9 mouse cellular contexts compared by ENCODE assay signal in the genomic region with DNA sequence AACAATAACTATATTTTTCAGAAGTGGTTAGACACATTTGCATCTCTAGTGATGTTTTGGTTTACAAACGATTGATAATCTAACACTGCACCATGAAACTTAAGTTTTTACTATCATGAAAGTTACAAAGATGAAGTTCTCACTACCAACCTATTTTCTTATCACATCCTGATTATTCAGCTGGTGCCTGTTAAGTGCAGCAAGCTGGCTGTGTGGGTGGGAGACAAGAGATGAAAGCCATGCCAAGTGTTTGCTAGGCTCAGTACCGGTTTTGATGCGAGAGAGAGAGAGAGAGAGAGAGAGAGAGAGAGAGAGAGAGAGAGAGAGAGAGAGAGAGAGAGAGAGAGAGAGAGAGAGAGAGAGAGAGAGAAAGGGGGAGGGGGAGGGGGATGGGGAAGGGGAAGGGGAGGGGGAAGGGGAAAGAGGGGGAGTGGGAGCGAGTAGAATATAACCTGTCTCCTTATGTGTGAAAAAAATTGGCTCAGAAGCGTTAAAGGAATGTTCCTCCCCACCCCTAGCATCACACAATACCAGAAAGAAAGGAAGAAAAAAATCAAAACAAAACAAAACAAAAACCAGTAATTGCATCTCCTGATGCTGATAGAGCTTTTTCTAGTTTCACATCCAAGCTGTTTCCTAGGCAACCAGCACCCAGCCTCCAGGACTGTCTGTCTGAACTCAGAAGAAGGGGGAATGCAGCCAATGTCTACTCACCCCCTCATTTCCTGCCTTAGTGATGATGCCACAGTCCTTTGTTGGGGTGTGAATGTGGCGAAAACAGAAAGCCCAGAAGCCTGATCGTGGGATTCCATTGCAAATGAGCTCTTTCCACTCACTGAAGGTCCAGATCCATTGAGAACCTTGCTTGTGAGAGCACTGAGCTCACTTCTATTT. TPM values are rescaled to one million over a fixed set of nuclear protein-coding genes. Genes with fewer than 3 reads are reported as not detected.
DNase-seq lines count a peak whose midpoint lies in the region; ATAC-seq and TF ChIP-seq lines count a peak whose summit lies in the region.
"Had no signal": no experiment of that assay in that cellular context is flagged by ENCODE, and none has a peak within 500 bp of the region (broad histone marks: within the 10 kb centered on the region; RNA-seq: fewer than 3 reads in every experiment).

No protein-coding gene starts in this region.

- no peak for TF ChIP-seq CTCF in thymus, adult 2 months (IDR thresholded peaks at IDR 0.05; ENCODE audit: borderline replicate concordance, control insufficient read depth, extremely low read depth, insufficient read depth, low read length, poor library complexity)

- no peaks in the 10 kb centered on the region for H3K9me3 ChIP-seq in forebrain, embryonic 15.5 days
- no peaks in the 10 kb centered on the region for H3K9me3 ChIP-seq in midbrain, embryonic 12.5 days

- ATAC-seq in forebrain, embryonic 15.5 days (replicated peaks): peak; percentile 98
- ATAC-seq in midbrain, embryonic 12.5 days (ENCODE audit: low FRiP score, low read depth): peak; percentile 95

- no peak overlapping the region for H3K9ac ChIP-seq in forebrain, embryonic 15.5 days (replicated peaks)
- H3K9ac ChIP-seq in midbrain, embryonic 12.5 days (replicated peaks): no peak overlapping the region
- H3K9ac ChIP-seq: limb, embryonic 12.5 days had no signal

- peak overlapping the region; percentile 46 for H3K27ac ChIP-seq in thymus, adult 2 months (ENCODE audit: control insufficient read depth, insufficient read depth, low read length)
- H3K27ac ChIP-seq in forebrain, embryonic 15.5 days (replicated peaks): peak overlapping the region; percentile 90
- H3K27ac ChIP-seq in midbrain, embryonic 12.5 days (replicated peaks): peak overlapping the region; percentile 67
- H3K27ac ChIP-seq: limb, embryonic 12.5 days had no signal

- no peaks in the 10 kb centered on the region for H3K27me3 ChIP-seq in thymus, adult 2 months (ENCODE audit: control insufficient read depth, insufficient read depth, low read length)
- H3K27me3 ChIP-seq in forebrain, embryonic 15.5 days: no peaks in the 10 kb centered on the region
- no peaks in the 10 kb centered on the region for H3K27me3 ChIP-seq in midbrain, embryonic 12.5 days
- H3K27me3 ChIP-seq: limb, embryonic 12.5 days had no signal

- WGBS in thymus, adult 2 months: 32% methylated on average over 6 of the region's 7 CpGs
- WGBS in forebrain, embryonic 15.5 days: 11% methylated on average over 6 of the region's 7 CpGs
- 16% methylated on average over 6 of the region's 7 CpGs for WGBS in midbrain, embryonic 12.5 days

- H3K4me2 ChIP-seq in forebrain, embryonic 15.5 days (replicated peaks): peak overlapping the region; percentile 36
- H3K4me2 ChIP-seq in midbrain, embryonic 12.5 days (replicated peaks): peak overlapping the region; percentile 29
- H3K4me2 ChIP-seq: limb, embryonic 12.5 days had no signal

- DNase-seq in thymus, adult 2 months: no peak
- DNase-seq in thymus, adult 18-20 months: no peak
- DNase-seq in induced T-regulatory cell, adult 2 months (ENCODE audit: low read depth): peak; percentile 66
- DNase-seq in thymus, postnatal 10 days (ENCODE audit: low spot score in 2 of 2): peak; percentile 35 to 37
- DNase-seq in adrenal gland, postnatal 4 days (ENCODE audit: low spot score in 2 of 2): no peak
- DNase-seq in kidney, adult 8-10 months: no peak

- peaks cover 20% of the 10 kb centered on the region for H3K4me1 ChIP-seq in thymus, adult 2 months (replicated peaks; ENCODE audit: control insufficient read depth, insufficient read depth, low read length)
- peaks cover 27% of the 10 kb centered on the region for H3K4me1 ChIP-seq in forebrain, embryonic 15.5 days
- peaks cover 23% of the 10 kb centered on the region for H3K4me1 ChIP-seq in midbrain, embryonic 12.5 days

- TF ChIP-seq POLR2A in thymus, adult 2 months (IDR thresholded peaks at IDR 0.05; ENCODE audit: control insufficient read depth, extremely low read depth, insufficient read depth, low read length, poor library complexity): no peak

- H3K36me3 ChIP-seq in thymus, adult 2 months (ENCODE audit: control insufficient read depth, insufficient read depth, low read length): no peaks in the 10 kb centered on the region
- H3K36me3 ChIP-seq in forebrain, embryonic 15.5 days: no peaks in the 10 kb centered on the region
- no peaks in the 10 kb centered on the region for H3K36me3 ChIP-seq in midbrain, embryonic 12.5 days
- H3K36me3 ChIP-seq: limb, embryonic 12.5 days had no signal

- no peak overlapping the region for H3K4me3 ChIP-seq in thymus, adult 2 months (ENCODE audit: control insufficient read depth, insufficient read depth, low read length)
- peak overlapping the region; percentile 16; the same call in 1 of the 2 replicates for H3K4me3 ChIP-seq in forebrain, embryonic 15.5 days
- H3K4me3 ChIP-seq in midbrain, embryonic 12.5 days: no peak overlapping the region
- H3K4me3 ChIP-seq: limb, embryonic 12.5 days had no signal

RNA-seq across cellular contexts. Expression of a gene that starts 18.0 kb away (rescaled TPM):
- 469 and 567 TPM in 2 replicates for polyA plus RNA-seq in thymus, adult 2 months (2012; rRNA removed)
- 1,539 and 1,682 TPM in 2 replicates for polyA plus RNA-seq in forebrain, embryonic 15.5 days (2015; fragmentation: Nextera tagmentation; extraction: Ambion mirVana)
- 609 and 668 TPM in 2 replicates for polyA plus RNA-seq in midbrain, embryonic 12.5 days (2016; fragmentation: Nextera tagmentation; extraction: Ambion mirVana)
- 100 to 1,000 TPM in 1 of 2 experiments, 10 to 100 TPM in 1; 98.3 to 122 TPM for total RNA-seq in adrenal gland, postnatal 4 days (2021)

RNA-seq across cellular contexts. Expression of a gene that starts 34.5 kb away (rescaled TPM):
- polyA plus RNA-seq in thymus, adult 2 months (2012; rRNA removed): 217 and 264 TPM in 2 replicates
- polyA plus RNA-seq in forebrain, embryonic 15.5 days (2015; fragmentation: Nextera tagmentation; extraction: Ambion mirVana): 920 and 926 TPM in 2 replicates
- 380 and 432 TPM in 2 replicates for polyA plus RNA-seq in midbrain, embryonic 12.5 days (2016; fragmentation: Nextera tagmentation; extraction: Ambion mirVana)
- 100 to 1,000 TPM in 1 of 2 experiments, 10 to 100 TPM in 1; 59.8 to 108 TPM for total RNA-seq in adrenal gland, postnatal 4 days (2021)

RNA-seq across cellular contexts. Expression of a gene that starts 58.4 kb away (rescaled TPM):
- polyA plus RNA-seq in thymus, adult 2 months (2012; rRNA removed): 24.7 and 25.9 TPM in 2 replicates
- 32.9 and 35.9 TPM in 2 replicates for polyA plus RNA-seq in forebrain, embryonic 15.5 days (2015; fragmentation: Nextera tagmentation; extraction: Ambion mirVana)
- 31.4 and 31.9 TPM in 2 replicates for polyA plus RNA-seq in midbrain, embryonic 12.5 days (2016; fragmentation: Nextera tagmentation; extraction: Ambion mirVana)
- 10 to 100 TPM; 86.7 to 92.3 TPM for total RNA-seq in adrenal gland, postnatal 4 days (2021)

Comparison
In these comparisons a context has a peak if more than half of its experiments do, and no peak if none do; other contexts are left out.
1. DNase-seq: peak in induced T-regulatory cell, adult 2 months (single experiment) and thymus, postnatal 10 days (2 of 2); none in thymus, adult 2 months (single experiment), thymus, adult 18-20 months (0 of 2), adrenal gland, postnatal 4 days (0 of 2) and kidney, adult 8-10 months (0 of 2).
2. Peak in every context shown above with its lines, with median percentiles within 50 percentile points of each other: H3K27ac ChIP-seq.